Mouse (Mus musculus) embryo, embryonic 9.5 days (tissue): Measurements from ENCODE around the gene Efcab14.

ENCODE experiments used
- DNase-seq: peaks from one replicate; pipeline ENCODE4 v3.0.0-alpha.2; 2017; ENCODE audit errors: extremely low spot score

The Efcab14 gene

DNA sequence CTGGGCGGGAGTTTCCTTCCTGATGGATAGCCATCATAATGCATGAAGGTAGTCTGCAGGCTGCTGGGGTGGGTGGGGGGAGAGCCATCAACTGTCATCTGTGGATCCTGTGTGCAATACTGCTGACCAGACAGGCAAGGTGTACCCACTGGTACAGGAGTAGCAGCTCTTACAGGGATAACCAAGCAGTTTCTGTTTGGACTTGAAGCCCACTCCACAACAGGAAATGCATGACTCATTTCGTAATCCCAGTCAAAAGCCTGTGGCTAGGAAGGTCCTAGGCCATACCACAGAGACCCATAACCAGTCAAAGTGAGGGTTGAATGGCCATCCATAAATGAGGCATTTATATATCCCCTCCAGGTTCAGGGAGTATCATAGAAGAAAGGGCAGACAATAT lies 40.1 kb downstream of the Efcab14 start:
- no peak for DNase-seq

DNA sequence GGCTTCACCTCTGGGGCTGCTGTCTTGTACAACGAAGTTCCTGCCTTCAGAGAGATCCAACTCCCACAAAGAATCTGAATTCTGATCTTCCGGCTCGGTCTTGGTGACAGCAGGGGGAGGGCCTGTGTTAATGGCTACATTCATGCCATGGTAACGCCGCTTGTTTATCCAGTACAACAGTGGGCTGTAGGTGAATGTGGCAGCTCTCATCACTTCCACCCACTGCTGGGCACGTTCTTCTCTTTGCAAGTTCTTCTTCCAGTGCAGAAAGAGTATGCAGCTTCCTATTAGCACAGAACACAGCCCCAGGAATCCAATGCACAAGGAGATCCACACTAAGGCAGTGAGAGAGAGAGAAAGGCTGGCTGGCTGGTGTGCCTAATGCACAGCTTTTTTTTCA lies 42.7 kb downstream of the Efcab14 start:
- no peak for DNase-seq

DNA sequence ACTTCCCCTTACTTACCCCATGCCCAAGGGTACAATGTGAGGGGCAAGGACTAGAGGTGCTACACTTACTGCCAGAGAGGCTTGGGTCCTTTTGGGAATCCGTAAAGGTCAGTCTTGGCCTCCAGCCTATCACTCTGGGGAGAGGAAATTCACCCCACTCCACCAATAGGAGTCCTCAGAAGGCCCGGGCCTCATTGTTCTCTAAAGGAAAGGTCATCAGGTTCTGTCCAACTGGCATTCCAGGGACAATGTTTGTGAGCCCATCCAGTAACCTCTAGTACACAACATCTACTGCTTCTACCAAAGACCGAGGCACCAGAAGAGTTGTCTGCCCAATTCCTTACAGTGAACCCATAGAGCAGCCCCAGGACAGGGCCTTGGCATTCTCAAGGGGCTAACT lies 43.4 kb downstream of the Efcab14 start, which contains the start of gene Tex38:
TSS of gene Tex38 (minus strand) at position 101 of the 400 bp plus-strand sequence.
- DNase-seq, result no peak

DNA sequence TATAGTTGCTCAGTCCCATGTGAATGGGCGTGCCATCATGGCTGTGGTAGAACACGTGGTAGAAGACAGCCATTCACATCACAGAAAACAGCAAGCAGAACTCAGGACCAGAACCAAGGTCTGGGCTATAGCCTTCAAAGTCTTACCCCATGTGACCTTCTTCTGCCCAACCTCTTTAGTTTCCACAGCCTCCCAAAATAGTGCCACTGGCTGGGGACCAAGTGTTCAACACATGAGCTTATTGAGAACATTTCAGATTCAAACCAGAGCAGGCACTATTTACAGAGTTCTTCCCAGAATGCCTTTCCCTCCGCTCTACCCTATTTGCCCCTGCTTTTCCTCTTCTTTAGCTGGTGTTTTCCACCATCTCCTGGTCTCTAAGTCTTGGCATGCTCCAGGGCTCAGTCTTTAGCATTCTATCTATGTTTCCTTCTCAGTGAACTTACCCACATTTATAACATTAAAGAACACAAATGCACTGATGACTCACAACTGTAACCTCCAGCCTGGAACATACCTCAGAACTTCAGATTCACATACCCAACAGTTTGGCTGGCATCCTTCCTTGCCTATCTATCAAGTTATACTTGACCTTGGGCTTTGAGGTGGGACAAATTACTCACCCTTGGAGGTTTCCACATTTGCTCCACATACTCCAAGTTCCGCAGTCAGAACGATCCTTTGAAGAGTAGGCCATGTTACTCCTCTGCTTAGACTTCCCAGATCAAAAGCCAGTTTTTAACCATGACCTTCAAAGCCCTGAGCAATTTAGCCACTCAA lies 44.7 kb downstream of the Efcab14 start:
- DNase-seq, result no peak

DNA sequence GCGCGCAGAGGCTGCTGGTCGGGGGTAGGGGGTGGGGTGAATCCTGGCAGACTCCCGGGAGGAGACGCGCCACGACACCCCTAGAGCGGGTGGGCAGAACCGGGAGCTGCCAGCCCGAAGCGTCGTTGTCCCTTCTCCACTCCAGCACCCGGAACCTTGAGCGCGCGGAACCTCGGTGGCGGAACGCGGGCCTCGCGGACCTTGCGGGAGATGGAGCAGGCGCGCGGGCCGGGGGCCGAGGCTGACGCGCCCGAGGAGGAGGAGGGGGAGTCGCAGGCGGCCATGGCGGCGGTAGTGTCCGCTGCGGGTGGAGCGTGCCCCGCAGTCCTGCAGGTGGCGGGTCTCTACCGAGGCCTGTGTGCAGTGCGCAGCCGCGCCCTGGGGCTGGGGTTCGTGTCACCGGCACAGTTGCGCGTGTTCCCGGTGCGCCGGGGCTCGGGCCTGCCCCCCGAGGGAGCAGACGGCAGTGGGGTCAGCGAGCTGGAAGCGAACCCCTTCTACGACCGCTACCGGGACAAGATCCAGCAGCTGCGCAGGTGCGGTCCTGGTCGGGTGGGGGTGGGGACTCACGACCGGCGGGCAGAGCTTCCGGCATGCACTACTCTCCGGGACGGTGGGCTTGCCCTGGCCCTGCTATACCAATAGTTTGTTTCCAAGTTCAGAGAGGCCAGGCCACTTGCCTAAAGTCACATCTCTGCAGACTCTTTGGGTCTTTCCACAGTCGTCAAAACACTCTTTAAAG lies 47.4 kb downstream of the Efcab14 start, which contains the start of gene Atpaf1:
TSS of gene Atpaf1 (plus strand) at position 44 of the 742 bp plus-strand sequence.
- DNase-seq, result peak; percentile 83

DNA sequence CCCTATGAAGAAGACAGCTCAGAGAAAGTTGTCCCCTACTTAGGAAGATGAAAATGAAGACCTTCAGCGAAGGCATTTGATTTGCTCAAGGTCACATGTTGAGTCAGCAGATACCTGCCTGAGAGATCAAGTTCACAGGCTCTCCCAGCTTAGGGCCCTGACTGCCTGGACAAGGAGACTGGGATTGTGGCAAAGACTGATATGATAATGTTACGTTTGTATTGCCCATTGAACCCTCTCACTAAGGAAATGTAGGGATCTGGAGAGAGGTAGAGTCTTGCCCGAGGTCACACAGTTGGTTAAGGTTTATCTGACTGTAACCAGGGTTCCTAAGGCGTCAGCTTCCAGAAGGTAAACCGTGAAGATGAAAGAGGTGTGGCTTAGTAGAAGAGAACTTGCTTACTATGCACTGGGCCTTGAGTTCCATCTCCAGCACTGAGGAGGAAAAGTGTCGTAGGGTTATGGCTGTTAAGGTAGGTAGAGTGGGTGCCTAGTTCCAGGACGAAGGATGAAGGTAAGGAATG lies 48.0 kb downstream of the Efcab14 start:
- no peak for DNase-seq

DNA sequence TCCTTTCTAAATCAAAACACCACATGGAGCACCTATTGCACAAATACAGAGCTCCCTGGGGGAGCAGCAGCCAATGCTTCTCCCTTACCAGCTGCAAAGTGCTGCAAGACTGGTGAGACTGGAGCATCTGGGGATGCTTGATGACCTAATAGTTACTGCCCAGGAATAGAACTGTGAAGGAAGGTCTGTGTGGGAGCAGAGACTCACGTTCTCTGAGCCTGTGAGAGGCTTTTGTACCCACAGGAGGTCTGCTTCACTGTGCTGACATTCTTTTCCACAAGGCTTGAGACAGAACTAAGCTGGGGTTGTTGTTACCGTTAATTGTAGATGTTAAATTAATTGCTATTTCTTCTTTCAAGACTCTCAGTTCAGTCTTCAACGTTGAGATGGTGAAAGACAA lies 53.3 kb downstream of the Efcab14 start:
- DNase-seq, result no peak

DNA sequence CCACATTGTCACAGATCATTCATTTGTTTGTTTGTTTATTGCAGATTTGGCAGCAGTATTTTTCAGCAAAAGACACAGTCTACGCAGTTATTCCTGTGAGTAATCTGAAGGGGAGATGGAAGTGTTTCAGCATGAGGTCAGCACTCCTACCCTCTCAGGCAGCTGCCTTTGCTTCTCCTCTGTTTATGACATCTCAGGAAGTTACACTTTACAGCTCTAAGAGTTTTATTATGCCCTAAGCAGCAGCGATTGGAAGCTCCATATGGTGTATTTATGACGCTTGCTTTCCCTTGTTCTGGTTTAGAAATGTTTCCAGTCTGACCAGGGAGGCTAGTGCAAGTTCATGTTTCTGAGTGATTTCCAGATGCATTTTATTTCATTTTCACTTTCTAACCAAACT lies 57.8 kb downstream of the Efcab14 start:
- DNase-seq, result no peak

DNA sequence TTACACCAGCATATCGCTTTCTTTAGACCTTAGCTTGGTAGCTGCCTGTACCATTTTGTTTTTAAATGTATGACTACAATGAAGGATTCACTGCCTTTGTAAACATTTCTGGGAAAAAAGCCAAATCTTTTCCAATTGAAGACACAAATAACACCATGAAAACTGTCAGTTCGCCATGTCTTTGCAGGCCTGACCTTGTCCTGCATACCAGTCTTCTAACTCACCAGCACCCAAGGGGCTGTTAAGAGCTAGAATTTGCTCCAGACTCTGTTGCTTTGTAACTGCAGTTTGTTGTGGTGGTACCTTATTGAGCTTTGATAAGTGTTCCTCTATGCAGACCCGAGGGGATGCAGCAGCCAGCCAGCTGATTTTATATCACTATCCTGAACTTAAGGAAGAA lies 62.4 kb downstream of the Efcab14 start:
- DNase-seq, result no peak

DNA sequence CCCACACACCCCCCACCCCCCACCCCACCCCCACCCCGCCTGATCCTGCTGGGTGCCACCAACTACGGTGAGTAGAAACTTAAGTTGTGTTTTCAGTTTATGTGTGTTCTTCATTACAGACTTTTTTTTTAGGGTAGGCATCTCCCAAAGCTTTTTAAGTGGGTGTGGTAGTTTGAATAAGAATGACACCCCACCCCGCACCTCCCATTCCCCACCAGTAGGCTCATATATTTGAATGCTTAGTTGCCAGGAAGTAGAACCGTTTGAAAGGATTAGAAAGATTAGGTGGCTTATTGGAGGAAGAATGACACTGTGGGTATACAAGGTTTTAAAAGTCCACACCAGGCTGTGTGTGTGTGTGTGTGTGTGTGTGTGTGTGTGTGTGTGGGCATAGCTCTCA lies 74.8 kb downstream of the Efcab14 start:
- DNase-seq, result no peak

DNA sequence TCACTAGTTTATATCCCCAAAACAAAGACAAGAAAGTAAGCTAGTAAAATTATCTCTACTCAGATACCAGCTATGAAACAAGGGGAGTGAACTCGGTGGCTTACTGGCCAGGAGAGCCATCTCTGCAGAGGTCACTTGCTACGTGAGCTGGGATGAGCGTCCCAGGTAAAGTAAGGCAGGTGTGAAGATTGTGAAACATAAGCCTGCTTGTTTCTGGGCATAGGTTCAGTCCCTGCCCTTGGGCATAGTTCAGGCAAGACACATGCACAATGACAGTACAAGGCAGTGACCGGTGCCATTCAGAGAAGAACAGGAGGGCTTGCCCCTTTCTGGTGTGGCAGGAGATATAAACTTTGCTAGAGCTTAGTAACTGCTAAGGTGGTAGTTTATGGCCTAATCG lies 78.1 kb downstream of the Efcab14 start:
- no peak for DNase-seq

DNA sequence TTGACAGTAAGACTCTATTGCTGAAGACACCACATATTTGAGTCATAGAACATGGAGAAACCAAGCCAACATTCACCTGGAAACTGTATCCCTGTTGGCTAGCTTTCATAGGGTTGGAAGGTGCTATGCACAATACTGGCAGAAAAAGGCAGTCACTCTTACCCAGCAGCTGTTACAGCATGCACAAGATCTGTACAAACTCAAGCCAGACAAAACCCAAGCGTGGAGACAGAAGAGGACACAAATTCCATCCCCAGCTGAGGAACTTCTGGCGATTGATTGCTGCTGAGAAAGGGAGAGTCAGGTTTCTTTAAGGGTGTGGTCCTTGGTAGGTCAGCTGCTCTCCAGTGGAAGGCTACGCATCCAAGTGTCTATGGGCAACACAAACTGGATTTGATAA lies 82.7 kb downstream of the Efcab14 start:
- DNase-seq, result no peak

DNA sequence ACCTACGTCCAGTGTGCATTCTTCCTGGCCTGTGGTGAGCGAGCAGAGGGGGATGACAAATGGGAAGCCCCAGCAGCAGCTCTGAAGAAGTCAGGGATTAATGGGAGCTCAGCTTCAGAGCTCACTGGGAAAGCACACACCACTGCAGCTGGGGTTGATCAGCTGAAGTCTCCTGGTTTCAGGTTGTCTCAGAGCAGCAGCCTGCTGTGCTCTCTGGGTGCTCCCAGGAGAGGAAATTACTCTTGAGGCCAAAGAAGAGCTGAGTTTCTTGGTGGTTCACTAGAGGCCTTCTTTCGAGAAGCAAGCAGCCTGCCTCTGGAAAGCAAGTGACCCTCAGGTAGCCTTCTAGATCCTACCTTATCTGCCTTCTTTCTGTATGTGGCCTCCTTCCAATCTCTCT lies 83.4 kb downstream of the Efcab14 start:
- no peak for DNase-seq

DNA sequence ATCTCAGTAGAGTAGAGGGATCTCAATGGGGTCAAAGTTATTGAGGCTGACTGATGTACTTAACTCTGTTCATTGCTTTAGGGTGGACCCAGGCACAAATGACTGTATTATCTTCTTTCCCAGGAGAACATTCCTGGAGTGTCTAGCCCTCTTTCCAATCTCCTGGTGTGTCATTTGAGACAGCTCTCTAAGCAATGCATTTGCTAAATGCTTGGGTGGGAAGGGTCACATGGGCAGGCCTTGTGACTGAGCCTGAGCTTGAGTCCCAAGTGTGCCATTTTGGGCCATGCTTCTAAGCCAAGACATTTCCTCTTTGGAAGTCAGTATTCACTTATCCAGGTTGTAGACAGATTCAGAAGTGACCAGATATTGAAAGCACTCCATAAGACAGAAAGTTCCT lies 83.9 kb downstream of the Efcab14 start:
- no peak for DNase-seq

DNA sequence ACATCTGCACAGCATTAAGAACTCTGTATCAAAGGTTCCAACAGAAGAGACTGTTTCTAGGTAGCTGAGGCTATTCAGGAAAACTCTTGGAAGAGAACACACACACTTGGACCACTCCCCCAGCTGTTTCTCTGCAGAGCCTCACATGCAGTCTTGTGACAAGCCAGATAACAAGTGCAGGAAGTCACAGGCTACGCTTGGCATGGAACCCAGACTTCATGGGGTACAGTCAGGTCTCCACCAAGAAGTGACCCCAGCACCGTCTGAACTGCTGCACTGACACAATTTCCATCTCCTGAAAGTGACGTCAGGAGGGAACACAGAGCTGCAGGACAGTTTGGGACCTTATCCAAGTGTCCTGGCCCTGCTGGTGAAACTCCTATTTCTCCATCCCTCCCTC lies 84.4 kb downstream of the Efcab14 start:
- DNase-seq, result no peak

DNA sequence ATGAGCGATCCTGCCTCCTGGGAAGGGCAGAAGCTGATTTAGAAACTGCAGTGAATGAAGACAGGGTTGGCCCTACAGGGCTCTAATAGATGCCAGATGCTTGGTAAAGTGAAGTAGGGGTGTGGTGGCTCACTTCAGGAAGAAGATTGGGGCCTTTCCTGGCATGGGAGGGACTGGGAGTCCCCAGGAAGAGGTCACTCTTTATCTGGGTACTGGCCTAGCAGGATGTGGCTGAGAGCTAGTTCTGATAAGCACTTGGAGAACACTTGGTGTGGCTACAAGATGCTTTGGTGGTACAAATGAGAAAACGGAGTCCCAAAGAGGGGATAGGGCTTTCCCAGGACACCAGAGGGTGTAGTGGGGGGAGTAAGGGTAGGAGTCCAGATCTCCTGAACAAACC lies 86.6 kb downstream of the Efcab14 start:
- no peak for DNase-seq

DNA sequence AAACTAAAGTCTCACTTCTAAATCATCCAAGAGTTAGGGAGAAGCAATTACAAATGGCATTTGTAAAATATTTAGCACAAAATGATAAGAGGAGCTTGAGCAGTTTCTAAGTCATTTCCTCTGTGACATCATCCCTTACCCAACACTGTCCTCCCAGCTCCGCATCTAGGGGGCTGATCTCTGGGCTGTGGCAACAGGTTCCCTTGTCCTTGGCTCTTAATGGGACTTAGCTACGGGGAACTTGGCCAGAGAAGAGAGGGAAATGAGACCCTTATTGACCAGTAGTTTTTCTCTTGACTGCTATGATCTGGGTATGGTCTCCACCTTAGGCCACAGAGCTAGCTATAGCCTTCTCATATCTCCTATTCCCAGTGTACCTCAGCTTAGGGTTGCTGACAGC lies 87.7 kb downstream of the Efcab14 start:
- DNase-seq, result no peak
